Mouse (Mus musculus): ENCODE results near the gene Ift43.

Gene Ift43

DNA sequence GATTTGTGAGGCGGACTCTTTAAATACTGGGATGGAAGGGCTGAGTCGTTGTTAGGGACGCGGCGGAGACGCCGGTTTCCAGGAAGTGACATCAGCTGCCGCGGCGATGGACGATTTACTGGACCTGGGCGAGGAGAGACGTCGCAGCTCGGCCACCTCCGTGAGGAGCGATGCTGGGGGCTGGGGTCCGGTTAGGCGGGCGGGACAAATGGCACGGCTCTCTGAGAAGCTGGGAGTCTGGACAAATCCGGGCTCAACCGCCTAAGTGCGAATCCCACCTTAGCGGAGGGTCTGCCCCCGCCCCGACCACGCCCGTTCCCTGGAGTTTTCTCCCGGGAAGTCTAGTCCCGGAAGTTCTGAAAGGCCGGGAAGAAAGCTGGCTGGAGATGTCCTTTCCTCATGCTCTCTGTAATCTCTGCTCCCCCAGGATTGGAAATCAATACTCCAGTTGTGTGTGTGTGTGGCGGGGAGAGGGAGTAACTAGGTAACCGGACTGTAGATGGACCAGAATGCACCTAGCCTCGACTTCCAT lies at the start of gene Ift43:
Gene Ift43 (plus strand): TSS at position 61 of the 532 bp plus-strand sequence.
- DNase-seq (ENCODE audit: low read depth, low spot score): peak; percentile 87

DNA sequence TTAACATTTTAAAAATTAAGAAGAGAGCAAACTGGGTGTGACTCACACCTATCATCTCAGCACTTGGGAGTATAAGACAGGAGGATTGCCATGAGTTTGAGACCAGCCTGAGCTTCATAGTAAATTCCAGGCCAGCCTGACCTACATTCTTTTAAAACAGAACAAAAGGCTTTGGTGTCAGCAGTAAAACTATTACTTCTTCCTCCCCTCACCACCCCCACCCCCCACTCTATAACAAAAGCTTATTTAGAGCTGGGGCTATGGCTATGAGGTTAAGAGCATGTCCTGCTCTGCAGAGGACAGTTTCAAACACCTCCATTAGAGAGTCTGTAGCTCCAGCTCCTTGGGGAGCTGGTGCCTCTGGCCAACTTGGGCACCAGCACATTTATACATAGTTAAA lies 46.8 kb upstream of the Ift43 start:
- no peak for DNase-seq (ENCODE audit: low read depth, low spot score)

DNA sequence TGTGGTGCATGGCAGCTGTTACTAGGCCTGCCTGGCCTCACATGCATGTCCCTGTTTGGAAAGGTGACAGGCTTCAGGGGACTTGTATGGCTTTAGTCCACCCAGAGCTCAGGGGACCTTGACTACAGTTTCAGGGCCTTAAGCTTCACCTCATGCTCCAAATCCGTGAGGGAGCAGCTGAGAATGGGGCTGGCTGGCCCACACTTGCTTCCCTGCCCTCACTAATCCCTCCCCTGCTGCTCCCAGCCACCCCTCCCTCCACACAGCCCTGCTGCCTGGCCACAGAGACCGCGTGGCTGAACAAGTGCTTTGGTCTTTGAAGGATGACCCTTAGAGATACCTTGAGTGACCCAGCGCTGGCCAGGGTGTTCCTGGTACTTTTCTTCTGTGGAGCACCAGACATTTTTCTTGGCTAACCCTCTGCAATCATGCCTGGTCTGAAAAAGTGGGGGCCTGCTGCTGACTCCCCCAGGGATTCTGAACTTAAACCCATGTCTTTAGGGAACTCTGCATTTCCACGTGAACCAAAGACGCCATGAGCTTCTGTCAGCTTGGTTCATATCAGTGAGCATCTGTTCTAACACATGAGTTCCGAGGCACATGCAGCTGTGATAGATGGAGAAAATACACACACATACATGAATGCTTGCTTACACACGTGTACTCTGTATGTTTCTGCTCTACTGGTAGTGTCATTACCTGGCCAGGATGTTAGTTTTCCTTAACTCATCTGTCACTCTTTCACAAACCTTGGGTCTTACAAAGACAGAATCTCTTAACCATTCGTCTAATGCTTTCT lies 45.8 kb upstream of the Ift43 start:
- DNase-seq (ENCODE audit: low read depth, low spot score): no peak

DNA sequence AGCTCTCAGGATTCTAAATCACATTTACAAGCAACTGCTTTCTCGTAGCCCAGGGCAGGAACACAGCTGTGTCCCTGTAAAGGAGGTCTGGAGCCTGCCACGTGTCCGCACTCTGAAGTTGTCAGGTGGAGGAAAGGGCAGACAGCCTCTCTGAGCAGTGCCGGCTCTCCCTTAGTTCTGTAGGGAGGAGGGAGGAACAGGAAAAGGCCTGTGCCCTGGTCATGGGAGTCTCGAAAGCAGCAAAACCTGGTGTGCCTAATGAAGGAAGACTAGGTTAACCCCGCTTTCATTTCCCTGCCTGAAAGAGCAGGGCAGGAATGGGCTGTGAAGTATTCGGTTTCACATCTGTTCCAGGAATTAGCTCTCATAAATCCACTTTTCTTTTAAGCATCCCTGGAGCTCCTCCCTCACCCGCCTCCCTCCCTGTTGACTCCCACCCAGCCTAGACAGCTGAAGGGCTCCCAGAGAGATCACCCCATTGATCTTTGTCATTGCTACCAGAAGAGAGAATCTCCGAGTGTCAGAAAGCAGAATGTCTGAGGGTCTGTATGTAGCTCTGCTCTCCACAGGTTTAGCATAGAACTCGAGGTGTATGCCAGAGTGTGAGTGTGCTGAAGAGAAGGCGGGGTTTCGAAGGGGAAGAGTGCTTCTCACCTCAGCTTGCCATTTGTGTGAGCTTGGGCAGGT lies 45.0 kb upstream of the Ift43 start:
- DNase-seq (ENCODE audit: low read depth, low spot score): no peak

DNA sequence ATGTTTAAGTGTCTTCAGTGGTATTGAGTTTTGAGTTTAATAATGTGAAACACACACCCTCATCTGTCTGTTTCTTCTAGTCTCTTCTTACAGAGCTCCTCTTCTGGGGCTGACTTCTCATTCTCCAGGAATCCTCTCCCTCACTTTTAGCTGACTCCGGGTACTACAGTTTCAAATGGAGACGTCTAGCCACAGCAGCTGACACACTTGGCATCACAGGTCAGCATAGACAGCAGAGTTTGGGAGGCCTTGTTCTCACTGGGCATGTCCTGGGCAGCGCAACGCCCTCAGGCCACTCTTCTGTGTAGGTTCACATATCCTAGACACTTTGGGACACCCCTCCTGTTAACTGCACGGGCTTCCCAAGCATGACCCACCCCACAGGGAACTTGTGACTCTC lies 43.3 kb upstream of the Ift43 start:
- peak; percentile 54 for DNase-seq (ENCODE audit: low read depth, low spot score)

DNA sequence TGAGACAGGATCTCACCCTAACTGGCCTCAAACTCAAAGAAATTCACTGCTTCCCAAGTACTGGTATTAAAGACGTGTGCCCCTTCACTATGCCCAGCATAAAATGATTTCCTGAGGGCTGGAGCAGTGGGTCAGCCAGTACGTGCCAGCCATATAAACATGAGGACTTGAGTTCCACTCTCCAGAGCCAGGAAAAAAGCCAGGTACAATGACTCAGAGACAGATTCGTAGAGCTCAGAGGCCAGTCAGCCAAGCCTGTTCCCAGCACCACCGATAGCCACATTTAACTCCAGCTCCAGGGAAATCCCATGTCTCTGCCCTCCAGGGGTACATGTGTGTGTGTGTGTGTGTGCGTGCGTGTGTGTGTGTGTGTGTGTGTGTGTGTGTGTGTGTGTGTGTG lies 42.6 kb upstream of the Ift43 start:
- DNase-seq (ENCODE audit: low read depth, low spot score): peak; percentile 64

DNA sequence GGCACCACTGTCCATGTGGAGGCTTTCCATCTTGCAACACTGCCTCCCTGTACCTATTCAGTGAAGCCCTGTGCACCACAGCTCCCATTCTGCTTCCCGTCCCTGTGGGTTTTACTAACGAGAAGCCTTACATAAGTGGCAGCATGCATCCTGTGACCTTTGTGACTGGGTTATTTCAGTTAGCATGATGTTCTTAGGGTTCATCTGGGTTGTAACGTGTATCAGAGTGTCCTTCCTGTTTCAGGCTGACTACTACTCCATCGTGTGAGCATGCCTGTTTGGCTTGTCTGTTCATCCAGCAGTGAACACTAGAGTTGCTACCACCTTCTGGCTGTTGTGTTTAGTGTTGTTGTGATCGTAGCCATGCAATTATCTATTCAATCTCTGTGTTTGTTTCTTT lies 36.2 kb upstream of the Ift43 start:
- no peak for DNase-seq (ENCODE audit: low read depth, low spot score)

DNA sequence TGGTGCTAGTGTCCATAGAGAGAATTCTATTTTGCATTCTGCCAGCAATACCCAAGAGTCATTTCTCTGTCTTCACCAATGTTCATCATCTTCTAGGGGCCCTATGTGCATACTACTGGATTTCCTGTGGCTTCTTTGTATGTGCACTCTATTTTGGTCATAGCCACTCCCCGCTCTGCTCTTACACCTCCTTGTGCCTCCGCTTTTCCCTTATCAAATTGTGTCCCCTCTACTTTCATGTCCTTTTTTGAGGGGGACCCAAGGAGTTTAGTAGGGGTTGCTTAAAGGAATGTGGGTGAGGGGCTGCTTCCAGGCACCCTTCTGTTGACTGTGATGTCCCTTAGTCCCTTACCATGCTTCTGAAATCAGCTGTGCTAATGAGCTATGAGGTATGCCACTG lies 35.6 kb upstream of the Ift43 start:
- DNase-seq (ENCODE audit: low read depth, low spot score): no peak

DNA sequence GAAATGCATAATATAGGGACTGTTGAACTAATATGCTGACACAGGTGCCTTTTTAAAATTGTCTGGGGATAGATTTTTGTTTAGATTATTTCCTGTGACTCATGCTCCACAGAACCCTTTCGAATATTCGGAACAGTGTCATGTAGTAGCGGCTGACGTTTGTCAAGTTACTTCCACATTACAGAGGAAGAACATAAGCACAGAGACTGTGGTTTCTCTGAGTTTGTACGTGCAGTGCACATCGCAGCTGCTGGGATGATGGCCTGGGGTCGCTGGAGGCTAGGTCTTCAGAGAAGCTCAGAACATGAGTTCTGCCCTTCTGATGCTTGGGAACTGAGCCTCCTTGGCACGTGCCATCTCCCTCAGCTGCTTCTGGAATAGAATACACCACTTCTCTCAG lies 35.0 kb upstream of the Ift43 start:
- DNase-seq (ENCODE audit: low read depth, low spot score): no peak

DNA sequence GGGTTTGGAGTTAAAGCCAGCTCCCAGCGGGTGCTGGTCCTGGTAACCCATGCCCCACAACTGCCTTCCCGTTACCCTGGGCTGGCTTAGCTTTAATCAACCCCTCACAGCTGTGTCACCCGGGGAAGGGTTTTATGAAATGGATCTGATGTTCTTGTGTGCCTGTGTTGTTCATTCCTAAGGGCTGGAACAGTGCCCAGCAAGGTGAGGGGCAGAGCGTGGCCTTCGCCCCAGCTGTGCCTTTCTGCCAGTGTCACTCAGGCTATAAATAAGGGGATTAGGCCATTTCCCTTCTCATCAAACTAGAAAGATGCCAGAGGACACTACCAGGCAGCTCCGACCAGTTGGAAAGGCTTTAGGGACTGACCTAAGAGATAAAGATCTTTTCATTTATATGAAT lies 32.5 kb upstream of the Ift43 start:
- DNase-seq (ENCODE audit: low read depth, low spot score): no peak

DNA sequence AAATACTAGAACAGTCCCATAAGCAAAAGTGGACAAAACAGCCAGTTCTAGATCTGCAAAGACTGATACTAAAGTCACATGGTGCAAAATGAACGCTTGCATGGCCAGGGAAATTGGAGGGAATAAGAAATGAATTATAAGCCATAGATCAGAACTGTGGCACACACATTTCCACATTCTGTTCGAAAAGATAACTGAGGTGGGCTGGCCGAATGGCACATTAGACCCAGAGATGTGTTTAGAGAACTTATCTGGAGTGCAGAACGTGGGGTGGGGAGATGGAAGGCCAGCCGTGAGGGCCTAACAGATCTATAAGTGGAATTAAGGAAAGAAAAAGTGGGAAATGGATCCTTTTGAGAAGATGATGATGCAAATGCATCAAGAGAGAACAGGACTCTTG lies 30.9 kb upstream of the Ift43 start:
- no peak for DNase-seq (ENCODE audit: low read depth, low spot score)

DNA sequence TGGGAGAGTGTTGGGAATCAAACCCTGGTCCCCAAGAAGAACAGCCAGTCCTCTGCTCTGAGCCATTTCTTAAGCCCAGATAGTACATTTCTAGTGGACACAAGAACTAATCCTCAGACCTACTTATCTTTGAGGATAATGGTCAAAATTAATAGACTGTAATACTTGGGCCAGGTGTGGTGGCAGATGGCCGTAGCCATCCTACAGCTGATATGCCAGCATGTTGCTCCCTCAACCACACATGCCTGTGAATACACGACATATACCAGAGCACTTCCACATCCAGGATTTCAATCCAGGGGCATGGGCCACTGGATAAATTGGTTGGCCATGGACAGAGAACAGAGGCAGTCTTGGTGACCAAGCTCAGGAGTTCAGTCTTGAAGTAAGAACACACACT lies 27.0 kb upstream of the Ift43 start:
- no peak for DNase-seq (ENCODE audit: low read depth, low spot score)

DNA sequence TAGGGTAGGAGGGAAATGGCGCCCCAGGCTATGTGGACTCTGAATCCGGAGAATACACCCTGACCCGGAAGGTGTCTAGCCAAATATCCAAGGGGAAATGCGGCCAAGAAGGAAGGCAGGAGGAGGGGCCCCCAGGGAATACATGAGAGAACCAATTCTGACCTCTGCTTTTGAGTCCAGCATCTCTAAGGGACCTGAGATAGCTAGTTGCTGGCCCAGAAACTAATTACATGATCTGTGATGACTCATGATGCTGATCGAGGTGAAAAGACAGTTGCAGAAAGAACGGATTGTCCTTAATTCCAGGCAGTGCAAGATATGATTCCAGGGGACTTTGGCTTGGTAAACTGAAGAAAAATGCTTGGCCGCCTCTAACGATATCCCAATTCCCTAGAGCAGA lies 25.4 kb upstream of the Ift43 start:
- no peak for DNase-seq (ENCODE audit: low read depth, low spot score)

DNA sequence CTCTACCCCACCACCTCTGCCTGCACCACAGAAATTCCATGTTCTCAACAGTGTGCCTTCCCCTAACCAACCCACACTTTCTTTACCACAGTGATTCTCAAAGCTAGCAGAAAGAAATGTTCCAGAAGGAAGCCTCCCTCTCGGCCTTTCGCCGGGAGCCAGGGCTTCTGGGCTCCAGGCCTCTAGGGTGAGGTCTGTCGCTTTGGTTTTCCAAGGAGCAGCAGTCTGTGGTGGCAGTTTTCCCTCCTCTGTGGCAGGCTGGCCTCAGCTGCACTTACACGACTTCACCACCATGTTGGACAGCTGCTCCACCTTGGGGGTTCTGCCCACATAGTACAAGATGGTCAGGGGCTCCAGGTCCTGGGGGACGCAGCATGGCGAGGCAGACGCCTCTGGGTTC lies 24.8 kb upstream of the Ift43 start:
- DNase-seq (ENCODE audit: low read depth, low spot score): no peak

DNA sequence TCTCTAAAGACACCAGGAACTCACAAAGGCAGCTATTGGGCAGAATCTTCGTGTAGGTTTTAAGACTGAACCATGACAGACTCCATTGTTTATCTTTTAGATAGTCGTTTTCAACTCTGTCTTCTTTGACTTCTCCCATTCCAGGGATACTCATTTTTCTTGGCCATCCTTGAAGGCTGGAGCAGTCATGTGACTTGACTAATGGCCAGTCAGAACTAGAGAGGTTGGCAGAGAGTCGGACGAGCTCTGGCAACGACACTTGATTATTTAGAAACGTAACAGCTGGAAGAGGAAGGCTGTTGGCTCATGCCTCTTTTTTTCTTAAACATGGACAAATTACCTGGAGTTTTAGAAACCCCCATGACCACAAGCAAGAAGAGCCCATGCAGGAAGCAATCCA lies 23.0 kb upstream of the Ift43 start:
- DNase-seq (ENCODE audit: low read depth, low spot score): no peak

DNA sequence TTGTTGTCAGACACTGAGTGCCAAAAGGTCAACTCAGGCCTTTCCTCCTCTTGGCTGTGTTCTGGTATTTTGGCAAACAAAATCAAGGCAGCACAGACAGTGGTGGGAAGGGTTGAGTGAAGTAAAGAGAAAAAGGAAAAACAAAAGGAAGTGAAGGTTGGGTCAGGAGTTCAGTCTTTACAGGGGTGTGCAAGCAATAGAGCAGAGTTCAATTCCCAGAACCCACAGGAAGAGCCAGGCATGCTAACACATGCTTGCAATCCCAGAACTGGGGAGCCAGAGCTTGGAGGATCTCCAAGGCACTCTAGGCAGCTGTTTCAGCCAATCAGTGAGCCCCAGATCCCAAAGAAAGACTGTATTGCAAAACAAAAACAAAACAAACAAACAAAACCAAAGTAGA lies 17.5 kb upstream of the Ift43 start:
- no peak for DNase-seq (ENCODE audit: low read depth, low spot score)

DNA sequence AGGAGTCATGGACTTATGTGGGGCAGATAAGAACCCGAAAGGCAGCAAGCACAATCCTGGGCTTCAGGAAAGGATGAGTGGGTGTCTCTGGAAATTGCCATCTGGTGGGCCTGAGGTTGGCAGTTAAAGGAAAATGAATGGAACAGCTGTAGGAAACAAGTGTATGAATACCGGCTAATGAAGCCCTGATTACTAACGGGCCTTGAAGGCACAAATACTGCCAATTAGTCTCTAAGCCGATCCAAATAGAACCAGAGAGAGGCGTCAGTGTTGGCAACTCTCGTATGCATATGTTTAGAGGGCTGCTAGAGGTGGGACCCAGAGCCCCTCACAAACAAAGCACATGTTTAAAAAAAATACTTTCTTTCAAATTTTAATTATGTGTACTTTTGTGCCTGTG lies 10.9 kb upstream of the Ift43 start:
- DNase-seq (ENCODE audit: low read depth, low spot score): no peak

DNA sequence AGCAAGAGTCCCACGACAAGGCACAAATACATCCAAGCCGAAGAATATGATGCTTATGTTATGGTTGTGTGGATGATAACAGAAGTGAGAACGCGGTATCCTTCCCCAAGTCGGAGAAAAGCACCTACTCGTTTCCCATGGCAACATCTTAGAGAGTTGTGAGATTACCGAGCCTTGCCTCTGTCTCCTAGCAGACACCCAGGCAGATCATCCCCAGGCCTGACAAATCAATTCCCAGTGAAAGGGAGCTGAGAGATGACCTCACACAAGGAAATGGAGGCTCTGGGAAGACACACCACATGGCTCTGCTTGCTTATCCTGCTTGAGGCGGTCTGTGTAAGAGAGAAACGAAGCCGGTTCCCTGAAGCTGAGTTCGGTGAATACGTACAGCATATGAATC lies 7.7 kb upstream of the Ift43 start:
- no peak for DNase-seq (ENCODE audit: low read depth, low spot score)

DNA sequence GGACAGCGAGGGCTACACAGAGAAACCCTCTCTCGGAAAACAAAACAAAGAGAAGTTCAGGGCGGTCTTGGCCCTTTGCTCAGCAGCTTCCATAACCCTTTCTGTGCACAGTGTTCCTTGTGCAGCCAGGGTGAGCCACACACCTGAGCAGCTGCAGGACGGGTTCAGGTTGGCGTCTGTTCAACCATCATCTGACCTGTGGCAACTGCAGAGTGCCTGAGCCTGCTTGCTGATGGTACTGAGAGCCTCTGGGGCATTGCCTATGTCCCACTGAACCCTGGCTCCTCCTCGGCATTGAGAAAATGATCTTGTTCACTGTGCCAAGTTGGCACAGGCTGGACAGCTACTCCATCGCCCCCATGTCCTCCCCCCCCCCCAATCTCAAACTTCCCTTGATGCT lies 7.0 kb upstream of the Ift43 start:
- no peak for DNase-seq (ENCODE audit: low read depth, low spot score)

DNA sequence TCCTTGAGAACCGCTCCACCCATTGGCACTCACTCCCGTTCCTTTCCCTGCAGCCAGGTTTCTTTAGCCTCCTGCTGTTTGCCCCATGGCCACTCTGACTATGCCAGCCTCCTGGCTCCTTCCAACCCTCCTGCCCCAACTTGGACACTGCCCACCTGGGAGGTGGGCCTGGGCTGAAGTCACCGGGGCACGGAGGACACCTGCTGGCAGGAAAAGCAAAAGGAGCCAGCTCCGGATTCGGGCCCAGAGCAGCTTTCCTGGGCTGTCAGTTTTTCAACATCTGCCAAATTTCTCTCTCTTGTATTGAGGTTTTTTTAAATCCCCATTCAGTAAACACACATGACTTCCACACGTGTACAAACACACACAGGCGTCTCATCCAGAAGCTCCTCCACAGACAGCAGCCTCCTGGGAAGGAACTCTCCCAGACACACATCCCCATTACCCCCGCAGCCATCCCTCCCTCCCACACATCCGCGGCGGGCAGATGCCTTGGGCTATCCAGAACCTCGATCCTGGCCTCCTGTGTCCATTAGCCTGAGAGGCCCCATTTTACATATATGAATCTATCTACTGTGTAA lies 5.9 kb upstream of the Ift43 start:
- peak; percentile 48 for DNase-seq (ENCODE audit: low read depth, low spot score)

DNA sequence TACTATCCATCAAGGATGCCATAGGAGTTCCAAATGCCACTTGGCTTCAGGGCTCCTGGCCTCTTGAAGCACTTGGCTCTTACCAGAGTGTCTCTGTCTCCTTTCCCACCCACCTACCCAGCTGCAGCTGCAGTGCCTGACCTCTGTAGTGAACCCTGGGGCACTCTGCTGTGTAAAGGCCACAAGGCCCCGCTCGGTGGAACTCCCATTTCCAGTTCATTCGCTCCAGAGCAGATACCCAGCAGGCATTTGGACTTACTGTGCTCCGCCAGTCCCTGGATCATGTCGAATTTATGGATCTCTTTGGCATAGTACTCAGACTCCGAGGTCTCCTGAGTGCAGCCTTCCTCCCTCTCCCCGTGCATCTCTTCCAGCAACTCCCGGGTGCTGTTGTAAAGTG lies 5.0 kb upstream of the Ift43 start:
- DNase-seq (ENCODE audit: low read depth, low spot score): peak; percentile 31

DNA sequence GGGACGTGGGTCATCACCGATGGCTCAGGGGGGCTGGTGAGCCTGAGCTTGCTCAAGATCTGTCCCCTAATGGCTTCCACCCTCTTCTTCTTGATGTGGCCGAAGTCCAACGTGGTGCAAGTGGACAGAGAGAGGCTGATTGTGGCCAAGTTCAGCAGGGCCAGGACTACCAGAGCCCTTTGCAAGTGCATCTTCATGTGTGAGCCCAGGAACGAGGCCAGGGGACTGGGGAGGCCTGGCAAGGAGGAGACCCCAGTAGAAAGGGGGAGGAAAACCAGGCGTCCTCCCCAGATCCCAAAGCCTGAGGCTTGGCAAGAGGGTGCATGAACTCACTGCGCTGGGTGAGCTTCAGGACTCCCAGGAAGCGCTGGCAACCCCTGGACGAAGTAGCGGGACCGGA lies 4.6 kb upstream of the Ift43 start:
- peak; percentile 49 for DNase-seq (ENCODE audit: low read depth, low spot score)

DNA sequence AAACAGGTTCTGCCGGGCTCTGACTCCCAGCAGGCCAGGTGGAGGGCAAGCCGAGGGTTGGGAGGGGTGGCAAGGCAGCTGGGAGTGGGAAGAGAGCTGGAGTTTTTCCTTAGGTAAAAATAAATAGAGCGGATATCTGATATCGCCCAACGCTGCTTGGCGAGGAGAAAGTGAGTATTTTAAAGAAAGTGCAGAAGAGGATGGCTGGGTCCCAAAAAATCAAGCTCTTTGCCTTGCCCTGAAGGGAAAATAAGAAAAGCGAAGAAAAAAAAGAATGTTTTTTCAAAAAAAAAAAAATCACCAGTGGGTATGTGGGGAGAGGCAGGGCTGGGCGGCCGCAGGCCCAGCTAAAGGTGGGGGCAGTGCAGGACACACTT lies 4.2 kb upstream of the Ift43 start:
- DNase-seq (ENCODE audit: low read depth, low spot score): no peak

Data from 3T3-L1 (cell line).